Mouse (Mus musculus): ENCODE data around the gene Nrcam. TPM values are rescaled to one million over a fixed set of nuclear protein-coding genes. Genes with fewer than 3 reads are reported as not detected.

Nrcam gene
- polyA plus RNA-seq (2014; fragmentation: Illumina TruSeq; extraction: RNeasy Lipid Tissue Mini Kit (QIAGEN cat#74804)), result 27.2 TPM

GRCm38 (mm10) chr12:44328381-44329315, at the start of gene Nrcam:
Gene Nrcam (plus strand): TSS chr12:44328885.

Other genes starting within 250 kb of the Nrcam start
- gene Dnajb9, start 118.6 kb upstream of the Nrcam start, polyA plus RNA-seq (2014; fragmentation: Illumina TruSeq; extraction: RNeasy Lipid Tissue Mini Kit (QIAGEN cat#74804)), result 405 TPM
- 273 TPM for gene Pnpla8, start 107.5 kb upstream of the Nrcam start, polyA plus RNA-seq (2014; fragmentation: Illumina TruSeq; extraction: RNeasy Lipid Tissue Mini Kit (QIAGEN cat#74804))